Mouse (Mus musculus): Measurements from ENCODE around the gene Ric1.
"Not testable (repeated sequence)": the region's sequence is repeated elsewhere in the genome, so short reads cannot be mapped to it uniquely, and the experiment has no call there.

Gene Ric1

DNA sequence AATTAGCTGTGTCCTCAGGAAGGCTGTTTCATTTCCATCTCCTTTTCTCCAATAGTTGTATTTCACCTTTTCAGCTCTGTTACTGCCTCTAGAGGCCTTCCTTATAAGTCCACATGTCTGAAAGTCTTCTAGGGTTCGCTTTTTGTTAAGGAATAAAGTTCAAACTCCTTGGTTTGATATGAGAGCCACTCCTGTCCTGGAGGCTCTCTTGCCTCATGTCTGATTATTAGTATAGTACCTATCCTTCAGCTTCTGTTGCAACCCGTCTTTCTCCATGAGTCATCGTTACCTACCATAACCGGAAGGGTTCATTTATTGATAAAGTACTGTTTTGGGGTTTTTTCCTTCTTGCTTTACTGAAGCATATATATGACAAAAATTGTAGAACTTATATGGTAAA, 5.2 kb downstream of the Ric1 start:
- DNase-seq (ENCODE audit: low spot score in 2 of 2), result no peak

DNA sequence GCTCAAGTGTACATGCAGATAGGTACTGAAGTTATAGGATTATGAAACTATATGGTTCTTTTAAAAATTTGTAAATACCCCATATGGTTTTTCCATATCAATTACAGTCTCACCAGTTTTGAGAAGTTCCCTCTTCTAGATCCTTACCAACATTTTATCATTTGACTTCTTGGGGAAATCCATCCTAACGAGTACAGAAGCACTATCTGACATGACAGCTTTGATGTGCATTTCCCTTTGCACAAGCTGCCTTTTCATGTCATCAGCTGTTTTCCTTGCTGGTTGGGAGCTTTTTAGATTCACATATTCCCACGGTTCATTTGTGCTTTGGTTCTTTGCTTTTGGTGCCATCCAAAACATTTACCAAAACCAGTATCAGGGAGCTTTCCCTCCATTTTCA, 6.5 kb downstream of the Ric1 start:
- DNase-seq (ENCODE audit: low spot score in 2 of 2), result no peak

DNA sequence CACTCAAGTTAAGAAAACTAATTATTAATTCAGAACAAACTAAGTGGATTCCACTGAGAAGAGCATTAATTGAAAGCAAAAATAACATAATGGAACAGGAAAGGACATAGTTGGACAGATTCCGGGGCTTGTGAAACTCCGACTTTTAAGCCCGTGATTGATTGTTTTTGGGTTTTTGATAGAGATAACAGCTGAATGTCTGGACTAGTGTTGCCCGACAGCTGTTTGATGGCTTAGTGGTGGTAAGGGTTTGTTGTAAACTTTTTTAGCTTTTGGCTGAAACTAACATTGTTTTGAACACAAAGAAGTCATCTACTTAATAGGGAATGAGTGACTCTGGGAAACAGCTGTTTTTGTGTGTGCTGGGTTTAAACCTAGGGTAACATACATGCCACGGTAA, 11.9 kb downstream of the Ric1 start:
- no peak for DNase-seq (ENCODE audit: low spot score in 2 of 2)

DNA sequence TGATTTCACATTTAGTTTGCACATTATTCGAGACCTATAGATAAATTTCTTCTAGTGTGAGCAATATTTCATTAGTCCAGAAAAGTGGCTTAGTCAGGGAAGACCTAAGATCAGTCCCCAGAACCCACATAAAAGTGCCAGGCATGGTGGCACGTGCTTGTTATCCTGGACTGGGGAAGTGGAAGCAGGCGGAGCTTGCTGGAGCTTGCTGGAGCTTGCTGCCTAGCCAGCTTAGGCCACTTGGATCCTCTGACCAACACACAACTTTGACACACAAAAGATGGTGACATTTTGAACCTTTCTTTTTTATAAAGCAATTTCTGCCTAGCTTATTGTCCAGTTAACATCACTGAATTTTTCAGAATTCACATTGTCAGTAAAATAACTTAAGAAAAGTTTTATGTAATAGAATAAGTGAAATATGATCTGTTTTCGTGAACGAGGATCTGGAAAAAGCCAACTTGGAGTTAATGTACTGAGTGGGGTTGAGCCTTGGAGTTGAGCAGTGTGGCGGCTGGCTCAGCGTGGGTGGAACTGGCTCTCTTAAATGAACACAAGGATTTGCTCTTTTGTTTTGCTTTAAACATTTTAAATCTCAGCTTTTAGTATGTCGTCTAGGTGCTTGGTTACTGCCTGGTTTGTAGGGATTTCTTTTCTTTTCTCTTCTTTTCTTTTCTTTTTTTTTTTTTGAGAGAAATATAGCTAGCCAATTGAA, 20.3 kb downstream of the Ric1 start:
- DNase-seq (ENCODE audit: low spot score in 2 of 2), result peak in 1 of 2 experiments; percentile 16

DNA sequence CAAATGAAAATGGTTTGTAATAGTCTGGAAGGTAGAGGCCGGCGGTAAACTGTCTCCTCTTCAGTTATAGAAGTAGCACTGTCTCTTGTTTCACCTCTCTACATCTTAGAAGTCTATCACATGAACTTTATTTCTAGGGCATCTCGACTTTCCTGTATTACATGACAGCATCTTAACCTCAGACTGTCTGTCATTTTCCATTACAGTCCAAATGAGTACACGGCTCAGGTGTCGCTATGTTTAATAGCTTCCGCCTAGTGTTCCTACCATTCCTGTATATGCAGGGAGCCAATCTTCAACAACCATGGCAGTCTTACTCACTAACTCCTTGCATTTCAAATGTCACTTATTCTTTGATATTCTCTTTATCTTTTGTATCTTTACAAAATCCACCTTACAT, 21.9 kb downstream of the Ric1 start:
- no peak for DNase-seq (ENCODE audit: low spot score in 2 of 2)

DNA sequence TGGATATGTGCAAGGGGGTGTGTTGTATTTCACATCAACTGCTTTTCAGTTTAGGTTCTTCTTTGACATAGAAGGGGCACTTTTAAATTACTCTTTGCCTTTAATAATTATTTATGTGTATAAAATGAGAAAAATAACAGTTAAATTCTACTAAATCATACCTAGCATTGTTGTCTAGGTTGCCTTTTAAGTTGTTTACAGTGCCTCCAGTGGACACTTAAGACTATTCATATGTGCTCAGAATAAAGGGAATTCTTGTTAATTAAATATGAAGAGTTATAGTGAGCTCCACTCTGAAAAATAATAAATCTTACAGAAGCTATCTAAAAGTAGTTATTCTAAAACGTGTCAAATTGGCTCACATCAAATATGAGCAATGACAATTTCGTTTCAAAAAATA, 28.5 kb downstream of the Ric1 start:
- no peak for DNase-seq (ENCODE audit: low spot score in 2 of 2)

DNA sequence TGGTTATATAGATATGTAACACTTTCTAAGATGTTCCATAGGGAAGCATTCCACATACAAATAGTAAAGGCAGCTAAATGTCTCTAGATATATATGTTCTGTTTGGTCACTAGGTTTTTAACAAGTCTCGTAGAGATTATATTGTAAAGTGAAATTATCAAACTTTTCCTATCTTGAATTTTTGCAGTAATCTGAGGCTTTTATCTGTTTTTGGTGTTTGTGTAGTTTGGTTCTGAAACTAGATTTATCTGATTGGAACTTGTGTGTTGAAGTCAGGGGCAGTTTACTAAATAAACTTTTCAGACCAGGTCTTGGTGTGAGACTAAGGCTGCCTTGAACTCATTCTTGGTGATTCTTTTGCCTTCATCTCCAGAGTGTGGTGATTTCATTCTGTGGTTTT, 29.0 kb downstream of the Ric1 start:
- DNase-seq (ENCODE audit: low spot score in 2 of 2), result no peak

DNA sequence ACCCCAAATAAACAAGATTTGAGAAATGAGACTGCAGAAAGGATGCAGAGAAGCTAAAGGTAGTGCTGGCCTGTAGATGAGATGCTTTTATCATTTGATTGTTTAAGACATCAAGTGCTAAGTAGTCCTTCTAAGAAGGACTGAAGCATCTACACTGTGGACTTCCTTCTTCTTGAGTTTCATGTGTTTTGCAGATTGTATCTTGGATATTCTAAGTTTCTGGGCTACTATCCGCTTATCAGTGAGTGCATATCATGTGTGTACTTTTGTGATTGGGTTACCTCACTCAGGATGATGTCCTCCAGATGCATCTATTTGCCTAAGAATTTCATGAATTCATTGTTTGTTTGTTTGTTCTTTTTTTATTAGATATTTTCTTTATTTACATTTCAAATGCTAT, 29.9 kb downstream of the Ric1 start:
- not testable (repeated sequence) for DNase-seq (ENCODE audit: low spot score in 2 of 2)

DNA sequence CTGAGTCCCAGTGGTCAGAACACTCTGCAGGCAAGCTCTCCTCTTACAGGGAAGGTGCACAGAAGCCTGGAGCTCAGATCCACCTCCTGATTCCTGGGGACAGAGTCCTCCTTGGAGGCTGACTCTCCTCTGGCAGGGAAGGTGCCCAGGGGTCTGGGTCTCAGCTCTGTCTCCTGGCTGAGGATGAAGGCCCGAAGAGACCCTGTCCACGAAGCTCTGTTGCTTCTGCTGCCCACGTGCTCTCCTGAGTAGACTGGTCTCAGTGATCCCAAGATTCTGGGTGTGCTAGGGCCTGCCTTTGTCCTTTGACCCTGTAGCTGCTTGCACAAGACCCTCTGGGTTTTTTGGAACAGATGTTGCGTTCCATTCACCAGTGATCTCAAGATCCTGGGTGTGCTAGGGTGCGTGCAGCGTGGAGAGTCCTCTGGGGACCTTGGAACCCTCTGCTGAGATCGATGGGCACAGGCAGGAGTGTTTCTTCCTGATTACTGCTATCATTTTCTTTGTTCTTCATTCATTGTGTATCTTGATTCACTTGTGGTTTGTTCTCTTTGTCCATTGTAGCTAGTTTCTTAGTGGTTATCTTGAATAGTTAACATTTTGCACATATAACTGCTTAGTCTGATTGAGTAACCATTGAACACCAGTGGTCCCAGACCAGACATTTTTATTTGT, 35.2 kb downstream of the Ric1 start:
- not testable (repeated sequence) for DNase-seq (ENCODE audit: low spot score in 2 of 2)

DNA sequence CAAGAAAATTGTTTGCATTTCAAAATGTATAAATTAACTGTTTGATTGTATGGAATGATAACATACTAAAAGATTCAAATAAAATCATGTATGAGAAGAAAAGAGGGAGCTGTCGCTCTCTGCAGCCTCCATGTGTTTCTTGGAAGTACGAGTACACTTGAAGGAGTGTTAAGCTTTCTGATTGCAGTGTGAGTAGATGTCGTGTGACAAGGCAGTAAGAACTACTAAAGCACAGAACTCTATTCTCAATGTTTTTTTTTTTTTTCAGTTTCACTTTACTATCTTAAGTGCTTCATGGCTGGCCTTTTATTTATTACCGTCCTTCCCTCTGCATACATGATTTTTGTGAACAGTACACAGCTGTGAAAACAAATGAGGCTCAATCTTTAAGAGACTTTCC, 40.1 kb downstream of the Ric1 start:
- DNase-seq (ENCODE audit: low spot score in 2 of 2), result no peak

DNA sequence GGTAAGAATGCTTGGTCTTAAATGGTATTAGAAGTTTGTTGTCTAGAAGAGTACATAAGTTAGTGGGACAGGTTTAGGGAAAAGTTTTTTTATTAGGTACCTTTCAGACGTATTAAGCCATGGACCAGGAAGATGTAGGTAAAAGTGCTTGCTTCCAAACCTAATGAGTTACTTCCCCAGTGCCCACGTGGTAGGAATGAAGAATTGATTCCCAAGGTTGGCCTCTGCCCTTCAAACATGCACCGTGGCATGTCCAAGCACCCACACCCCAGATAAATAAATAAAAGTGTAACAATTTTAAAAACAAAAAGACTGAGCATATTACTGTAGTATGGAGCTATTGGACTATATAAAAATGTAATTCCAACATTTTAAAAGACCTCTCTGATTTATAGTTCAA, 40.5 kb downstream of the Ric1 start:
- no peak for DNase-seq (ENCODE audit: low spot score in 2 of 2)

DNA sequence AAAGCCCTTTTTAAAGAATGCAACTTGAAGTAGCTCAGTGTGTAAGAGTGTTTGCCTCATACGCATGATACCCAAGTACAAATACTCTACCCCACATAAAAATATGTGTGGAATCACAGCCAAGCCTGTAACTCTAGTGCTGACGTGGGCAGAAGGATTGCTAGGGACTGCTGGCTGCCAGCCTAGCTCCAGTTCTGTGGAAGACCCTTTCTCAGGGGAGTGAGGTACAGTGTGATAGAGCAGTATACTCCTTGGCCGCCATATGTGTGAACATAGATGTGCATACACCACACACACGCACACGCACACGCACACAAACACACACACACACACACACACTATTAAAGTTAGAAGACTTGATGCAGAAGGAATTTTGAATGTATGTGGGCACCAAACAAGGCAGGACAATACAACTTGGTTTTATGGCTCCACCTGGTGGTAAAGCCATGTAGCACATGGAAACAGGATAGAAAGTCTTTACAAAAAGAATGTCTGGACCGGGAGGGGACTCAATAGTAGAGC, 41.2 kb downstream of the Ric1 start:
- peak; percentile 46 to 69 for DNase-seq (ENCODE audit: low spot score in 2 of 2)

DNA sequence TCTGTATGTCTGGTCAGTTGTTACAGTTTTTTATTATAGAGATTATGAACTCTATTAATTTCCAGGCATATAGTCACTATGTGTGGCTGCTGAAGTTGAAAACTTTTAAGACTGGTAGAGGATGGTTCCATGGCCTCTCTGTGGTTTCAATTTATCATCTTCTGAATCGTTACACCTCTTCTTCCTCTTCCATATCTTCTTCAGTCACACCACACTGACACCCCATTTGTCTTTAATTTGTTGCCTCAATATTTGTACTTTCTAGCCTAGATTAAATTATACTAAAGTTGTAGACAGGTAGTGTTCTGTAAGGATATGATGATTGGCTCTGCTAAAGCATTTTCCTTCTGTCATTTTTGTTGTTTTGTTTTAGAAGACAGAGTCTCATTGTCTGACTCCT, 44.4 kb downstream of the Ric1 start:
- no peak for DNase-seq (ENCODE audit: low spot score in 2 of 2)

DNA sequence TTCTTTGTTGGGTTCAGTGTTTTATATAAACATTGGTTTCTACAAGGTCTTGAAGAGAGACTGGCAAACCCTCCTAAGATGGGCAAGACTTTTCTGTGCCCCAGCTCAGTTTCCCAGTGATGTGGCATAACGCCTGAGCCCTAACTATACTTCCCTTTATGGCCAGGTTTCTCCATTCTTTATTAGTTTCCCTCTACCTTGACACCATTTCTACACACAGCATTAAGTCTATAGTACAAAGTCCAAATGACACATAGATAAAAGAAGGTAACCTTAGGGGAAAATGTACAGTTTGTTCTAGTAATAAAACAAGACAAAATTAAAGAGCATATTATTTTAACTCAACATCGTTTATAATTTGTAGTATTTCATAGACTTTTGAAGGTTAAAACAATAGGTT, 60.4 kb downstream of the Ric1 start:
- no peak for DNase-seq (ENCODE audit: low spot score in 2 of 2)

DNA sequence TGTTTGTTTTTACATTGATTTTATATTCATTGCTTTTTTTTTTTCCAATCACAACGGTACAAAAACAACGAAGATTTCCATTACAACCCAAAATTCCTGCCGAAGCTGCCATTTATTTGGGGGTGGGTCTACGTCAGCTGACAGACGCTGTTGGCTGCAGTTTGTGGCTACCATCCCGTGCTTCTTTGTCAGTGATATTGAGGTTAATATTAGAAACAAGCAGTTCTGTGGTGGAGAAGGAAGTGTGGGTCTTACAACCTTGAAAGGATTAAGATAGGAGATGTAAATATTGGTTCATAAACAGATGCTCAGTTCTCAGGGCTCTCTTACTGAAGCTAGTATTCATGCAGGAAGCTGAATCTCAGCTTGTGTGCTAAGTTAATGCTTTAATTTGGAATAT, 61.7 kb downstream of the Ric1 start:
- DNase-seq (ENCODE audit: low spot score in 2 of 2), result no peak

DNA sequence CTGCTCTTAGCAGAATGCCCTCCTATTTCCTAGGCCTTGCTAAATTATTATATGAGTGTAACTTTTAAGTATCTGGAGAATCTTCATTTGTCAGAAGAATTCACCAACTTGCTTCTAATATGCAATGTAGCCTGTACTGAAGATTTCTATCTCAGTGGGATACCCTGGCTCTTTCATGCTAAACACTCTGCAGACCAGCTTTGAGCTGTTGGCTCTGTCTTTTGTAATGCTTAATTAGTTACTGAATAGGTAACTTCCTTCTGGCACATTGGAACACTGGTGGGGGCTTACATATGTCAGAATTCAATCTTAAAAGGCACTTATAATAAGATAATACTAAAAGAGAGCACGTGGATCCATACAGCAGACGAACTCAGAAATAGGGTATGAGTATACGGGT, 71.7 kb downstream of the Ric1 start:
- DNase-seq (ENCODE audit: low spot score in 2 of 2), result not testable (repeated sequence)

DNA sequence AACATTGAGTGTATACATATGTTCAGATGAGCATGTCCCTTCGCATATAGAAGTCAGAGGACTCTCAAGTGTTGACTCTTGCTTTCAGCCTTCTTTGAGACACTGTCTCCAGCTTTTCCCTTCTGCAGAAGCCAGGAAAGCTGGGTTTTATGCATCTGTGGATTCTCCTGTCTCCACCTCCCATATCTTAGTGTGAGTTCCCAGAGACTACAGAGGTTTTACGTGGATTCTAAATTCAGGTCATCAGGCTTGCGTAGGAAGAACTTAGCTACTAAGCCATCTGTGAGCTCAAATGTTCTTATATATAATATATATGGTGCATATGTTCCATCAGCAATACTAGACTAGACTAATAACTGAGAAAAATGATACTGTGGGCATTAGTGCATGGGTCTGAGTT, 74.2 kb downstream of the Ric1 start:
- DNase-seq (ENCODE audit: low spot score in 2 of 2), result peak in 1 of 2 experiments; percentile 25

DNA sequence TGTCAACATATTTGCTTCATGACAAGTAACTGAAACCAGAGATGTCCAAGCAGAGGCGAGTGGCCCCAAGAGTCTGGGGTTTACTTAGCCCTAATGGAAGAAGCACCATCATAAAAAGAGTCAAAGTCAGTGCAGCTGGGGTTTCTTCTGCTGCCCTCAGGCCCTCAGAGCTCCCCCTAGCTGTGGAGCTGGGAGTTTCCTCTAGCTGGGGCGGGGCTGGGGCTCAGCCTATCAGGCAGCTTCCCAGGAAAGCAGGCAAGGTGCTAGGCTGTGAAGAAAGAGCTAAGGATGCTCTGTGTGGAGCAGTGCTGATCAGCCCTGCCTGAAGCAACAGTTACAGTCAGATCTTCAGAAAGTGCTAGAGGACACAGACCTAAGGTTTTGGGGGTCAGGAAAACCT, 74.9 kb downstream of the Ric1 start:
- DNase-seq (ENCODE audit: low spot score in 2 of 2), result no peak

DNA sequence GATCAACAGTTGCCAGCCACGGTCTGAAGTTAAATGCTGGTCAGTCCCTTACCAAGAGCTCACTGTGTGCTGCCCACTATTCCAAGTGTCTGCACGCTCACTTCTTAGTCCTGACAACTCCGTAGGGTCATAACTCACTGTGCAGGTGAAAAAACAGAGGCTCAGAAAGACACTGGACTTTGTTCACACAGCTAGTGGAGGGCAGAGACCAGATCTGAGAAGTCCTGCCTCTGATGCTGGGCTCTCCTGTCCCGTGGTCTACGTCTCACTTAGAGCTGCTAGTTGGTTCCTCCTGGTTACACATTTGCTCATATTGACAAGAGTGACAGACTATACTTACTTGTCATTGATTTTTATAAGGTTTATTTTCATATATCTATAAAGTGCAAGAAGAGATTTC, 76.9 kb downstream of the Ric1 start:
- no peak for DNase-seq (ENCODE audit: low spot score in 2 of 2)

DNA sequence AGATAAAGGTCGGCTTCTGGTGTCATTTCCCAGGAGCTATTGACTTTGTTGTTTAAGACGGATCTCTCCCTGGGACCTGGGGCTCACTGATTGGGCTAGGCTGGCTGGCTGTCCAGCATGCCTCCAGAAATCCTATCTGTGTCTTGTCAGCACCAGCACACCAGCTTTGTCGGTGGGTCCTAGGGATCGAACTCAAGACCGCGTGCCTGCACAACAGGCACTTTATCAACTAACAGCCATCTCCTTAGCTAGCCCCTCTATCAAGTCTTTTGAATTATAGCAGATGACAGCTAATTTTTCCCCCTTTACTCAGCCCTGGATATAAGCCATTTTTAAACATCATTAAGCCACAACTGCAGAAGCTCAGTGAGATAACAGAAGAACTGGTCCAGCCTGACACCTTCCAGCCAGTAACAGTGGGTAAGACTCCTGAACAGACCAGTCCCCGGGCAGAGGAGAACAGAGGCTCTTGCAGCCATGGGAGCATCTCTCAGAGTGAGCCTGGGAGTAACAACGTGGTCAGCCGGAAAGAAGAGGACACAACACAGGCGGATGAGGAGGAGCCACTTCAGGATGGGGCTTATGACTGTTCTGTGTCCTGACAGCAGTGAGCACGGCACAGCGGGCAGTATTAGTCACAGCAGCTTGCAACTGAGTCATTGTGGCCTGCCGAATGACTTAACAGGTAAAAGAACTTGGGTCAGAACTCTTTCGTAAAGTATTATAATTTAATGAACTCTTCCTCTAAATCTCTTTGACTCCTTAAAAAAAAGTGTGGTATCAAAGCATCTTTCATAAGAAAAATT, 81.7 kb downstream of the Ric1 start:
- DNase-seq (ENCODE audit: low spot score in 2 of 2), result no peak

DNA sequence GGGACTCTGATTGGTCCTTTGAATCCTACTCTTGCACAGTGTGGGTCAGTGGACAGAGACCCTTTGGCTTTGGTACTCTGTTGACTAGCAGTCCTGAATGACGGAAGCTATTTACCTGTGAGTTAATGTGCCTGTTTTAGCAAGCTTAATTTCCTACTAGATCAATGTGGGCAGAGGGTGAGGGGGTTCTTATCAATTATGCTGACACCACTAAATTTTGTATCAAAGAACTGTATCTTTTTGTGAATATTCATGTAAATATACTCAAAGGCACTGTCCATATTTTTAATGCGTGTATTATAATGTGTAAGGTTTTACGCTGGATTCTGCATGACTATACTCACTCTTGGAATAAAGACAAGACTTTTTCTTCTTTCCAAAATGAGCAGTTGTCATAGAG, 82.6 kb downstream of the Ric1 start:
- DNase-seq (ENCODE audit: low spot score in 2 of 2), result no peak

DNA sequence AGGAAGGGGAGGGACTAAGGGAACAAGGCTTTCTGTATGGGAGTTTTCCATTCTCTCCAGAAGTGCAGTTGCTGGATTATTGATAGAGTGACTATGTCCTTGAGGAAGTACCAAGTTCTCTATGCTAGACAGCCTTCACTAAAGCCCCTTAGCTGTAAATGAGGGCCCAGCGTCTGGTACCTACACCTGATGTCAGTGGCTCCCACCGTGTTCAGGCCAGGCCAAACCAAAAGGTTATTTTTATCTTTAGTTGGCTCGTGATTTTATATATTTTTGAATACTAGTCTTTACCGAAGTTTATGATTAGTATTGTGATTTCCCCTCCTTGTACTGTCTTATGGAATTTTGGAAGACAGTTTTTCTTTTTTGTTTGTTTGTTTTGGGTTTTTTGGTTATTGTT, 85.4 kb downstream of the Ric1 start:
- no peak for DNase-seq (ENCODE audit: low spot score in 2 of 2)

DNA sequence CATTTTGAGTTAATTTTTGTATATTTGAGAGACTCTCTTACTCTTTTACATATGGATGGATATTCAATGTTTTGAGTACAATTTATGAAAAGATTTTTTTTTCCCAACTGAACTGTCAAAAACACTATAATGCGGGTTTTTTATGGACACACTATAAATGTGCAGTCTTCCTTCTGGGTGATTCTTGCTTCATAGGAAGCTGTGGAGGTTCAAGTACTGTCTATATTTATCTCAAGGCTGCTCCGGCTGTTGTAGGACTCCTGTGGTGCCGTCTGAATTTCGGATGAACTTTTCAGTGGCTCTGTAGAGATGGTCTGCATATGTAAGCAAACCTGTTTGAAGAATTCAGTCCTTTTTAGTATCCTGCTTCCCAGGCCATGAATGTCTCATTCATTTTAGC, 86.1 kb downstream of the Ric1 start:
- no peak for DNase-seq (ENCODE audit: low spot score in 2 of 2)
